Mouse (Mus musculus) olfactory bulb, adult 2 months (tissue): ENCODE results near the gene Washc2.

Experiments used
- CTCF ChIP-seq: fragments of 200-500 bp; IDR thresholded peaks from 2 replicates; pipeline ENCODE4 v1.5.1; 2012; ENCODE audit warnings: low read depth, mild to moderate bottlenecking, low read length, moderate library complexity; ENCODE audit not compliant: insufficient read depth
- POLR2A ChIP-seq: fragments of 200-500 bp; IDR thresholded peaks from 2 replicates; pipeline ENCODE4 v1.6.1; 2012; ENCODE audit warnings: mild to moderate bottlenecking, low read depth, low read length, moderate library complexity; ENCODE audit not compliant: insufficient read depth

DNA sequence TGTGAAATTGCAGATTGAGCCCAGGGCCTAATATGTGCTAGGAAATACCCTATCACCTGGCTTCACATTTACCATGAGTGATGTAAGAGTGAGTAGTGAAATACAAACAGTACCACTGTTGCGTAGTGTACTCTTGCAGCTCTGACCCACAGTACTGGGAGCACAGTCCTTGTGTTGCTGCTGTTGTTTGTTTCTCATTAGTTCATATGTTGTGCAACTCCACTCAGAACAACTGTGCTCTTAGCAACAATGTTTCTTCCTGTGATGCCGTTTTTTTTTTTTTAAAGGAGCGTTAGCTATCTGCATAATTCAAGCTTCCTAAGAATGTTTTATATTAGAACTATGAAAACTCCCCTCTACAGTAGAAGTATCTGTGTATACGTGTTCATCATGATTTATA, 57.8 kb downstream of the Washc2 start:
- TF ChIP-seq CTCF (no peak), POLR2A (no peak)
